Mouse (Mus musculus): ENCODE measurements at regions not wholly inside any gene's neighbourhood (a gene's known extent, or its start where the extent isn't known, plus 50 kb on each side); places are given as distances from the start of the nearest gene placed in this dataset.

GRCm38 (mm10) chr13:84345791-84346511, 123.9 kb downstream of the Tmem161b start:
- ATAC-seq (replicated peaks; ENCODE audit: insufficient number of reproducible peaks, low FRiP score, low TSS enrichment, poor library complexity, severe bottlenecking): no peak

DNA sequence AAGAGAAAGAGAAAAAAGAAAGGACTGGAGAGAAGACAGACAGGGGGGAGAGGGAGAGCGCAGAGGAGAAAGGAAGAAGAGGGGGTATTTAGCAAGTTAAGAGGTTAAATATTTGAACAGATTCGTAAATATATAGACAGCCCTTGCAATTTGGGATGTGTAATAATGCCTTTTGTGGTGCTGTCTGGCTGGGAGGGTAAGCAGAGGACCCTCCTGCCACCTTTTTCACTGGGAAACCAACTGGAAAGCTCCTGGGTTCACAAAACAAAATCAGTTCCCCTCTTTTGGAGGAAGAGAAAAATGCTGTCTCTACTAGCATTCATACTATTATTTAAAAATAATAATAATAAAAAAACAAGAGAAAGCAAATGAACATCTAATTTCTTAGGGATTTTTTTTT, 124.5 kb downstream of the Tmem161b start:
- no peak for ATAC-seq (replicated peaks; ENCODE audit: insufficient number of reproducible peaks, low FRiP score, low TSS enrichment, poor library complexity, severe bottlenecking)

- ATAC-seq (replicated peaks; ENCODE audit: insufficient number of reproducible peaks, low FRiP score, low TSS enrichment, poor library complexity, severe bottlenecking): no peak
These were observed 125.3 kb downstream of the Tmem161b start for GRCm38 (mm10) chr13:84347181-84347913.

GRCm38 (mm10) chr13:84347914-84348700, 126.0 kb downstream of the Tmem161b start:
- peak; percentile 60 for ATAC-seq (replicated peaks; ENCODE audit: insufficient number of reproducible peaks, low FRiP score, low TSS enrichment, poor library complexity, severe bottlenecking)

- ATAC-seq (replicated peaks; ENCODE audit: insufficient number of reproducible peaks, low FRiP score, low TSS enrichment, poor library complexity, severe bottlenecking): no peak
These were observed 126.5 kb downstream of the Tmem161b start for GRCm38 (mm10) chr13:84348701-84348975.

GRCm38 (mm10) chr13:84349001-84349720, 127.1 kb downstream of the Tmem161b start:
- no peak for ATAC-seq (replicated peaks; ENCODE audit: insufficient number of reproducible peaks, low FRiP score, low TSS enrichment, poor library complexity, severe bottlenecking)

DNA sequence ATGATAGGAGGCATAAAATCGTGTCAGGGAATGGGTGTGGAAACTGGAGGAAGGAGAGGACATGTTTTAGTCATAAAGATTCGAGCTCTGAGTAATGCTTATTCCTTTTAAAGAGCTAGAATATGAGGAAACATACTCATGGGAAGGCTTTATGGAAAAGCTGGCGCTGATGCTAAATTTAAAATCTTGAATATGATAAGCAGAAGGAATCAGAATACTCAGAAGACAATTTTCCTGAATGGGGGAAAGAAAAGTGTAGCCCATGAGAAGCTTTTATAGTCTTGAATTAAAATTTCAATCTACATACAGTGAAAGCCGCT, 127.6 kb downstream of the Tmem161b start:
- ATAC-seq (replicated peaks; ENCODE audit: insufficient number of reproducible peaks, low FRiP score, low TSS enrichment, poor library complexity, severe bottlenecking): no peak

GRCm38 (mm10) chr13:84350791-84351190, 128.7 kb downstream of the Tmem161b start:
- ATAC-seq (replicated peaks; ENCODE audit: insufficient number of reproducible peaks, low FRiP score, low TSS enrichment, poor library complexity, severe bottlenecking): no peak

DNA sequence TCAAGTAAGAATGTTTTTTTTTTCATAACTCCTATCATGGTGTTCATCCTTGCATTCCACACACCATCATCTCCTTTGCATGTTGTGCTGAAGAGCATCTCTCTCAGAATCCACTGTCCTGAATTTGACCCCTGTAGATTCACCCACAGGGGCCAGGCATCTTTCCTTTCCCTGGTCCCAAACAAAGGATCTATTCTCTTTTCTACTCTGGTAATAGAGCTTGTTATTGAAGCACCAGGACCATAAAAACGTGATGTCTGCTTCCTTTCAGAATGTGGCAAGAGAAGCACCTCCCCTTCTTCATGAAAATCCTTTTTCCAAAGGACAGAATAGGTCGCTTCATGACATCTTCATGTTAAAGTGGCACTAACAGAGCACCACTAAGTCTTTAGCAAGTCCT, 134.4 kb downstream of the Tmem161b start:
- ATAC-seq (replicated peaks; ENCODE audit: insufficient number of reproducible peaks, low FRiP score, low TSS enrichment, poor library complexity, severe bottlenecking): no peak

- ATAC-seq (replicated peaks; ENCODE audit: insufficient number of reproducible peaks, low FRiP score, low TSS enrichment, poor library complexity, severe bottlenecking): no peak
These were observed 138.4 kb downstream of the Tmem161b start for GRCm38 (mm10) chr13:84360536-84360935.

GRCm38 (mm10) chr13:84364069-84364468, 142.0 kb downstream of the Tmem161b start:
- no peak for ATAC-seq (replicated peaks; ENCODE audit: insufficient number of reproducible peaks, low FRiP score, low TSS enrichment, poor library complexity, severe bottlenecking)

GRCm38 (mm10) chr13:84365503-84365902, 143.4 kb downstream of the Tmem161b start:
- no peak for ATAC-seq (replicated peaks; ENCODE audit: insufficient number of reproducible peaks, low FRiP score, low TSS enrichment, poor library complexity, severe bottlenecking)

DNA sequence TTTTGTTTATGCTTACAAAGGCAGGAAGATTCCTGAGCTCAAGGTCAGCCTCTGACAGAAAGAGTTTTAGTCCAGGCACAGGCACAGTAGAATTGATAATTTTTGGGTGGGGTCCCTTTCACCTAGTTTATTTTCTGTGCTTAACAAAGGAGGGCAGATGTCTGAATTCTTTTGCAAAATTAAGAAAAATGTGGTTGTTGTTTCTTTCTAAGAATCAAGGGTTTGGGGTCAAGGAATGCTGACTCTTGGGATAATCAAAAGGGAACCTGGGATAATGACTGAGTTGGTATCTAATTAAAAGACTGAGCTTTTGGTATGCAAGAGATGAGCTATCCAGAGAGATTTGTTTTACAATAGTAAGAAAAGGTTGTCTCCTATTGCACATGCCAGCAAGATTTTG, 143.9 kb downstream of the Tmem161b start:
- no peak for ATAC-seq (replicated peaks; ENCODE audit: insufficient number of reproducible peaks, low FRiP score, low TSS enrichment, poor library complexity, severe bottlenecking)

GRCm38 (mm10) chr13:84366839-84367238, 144.7 kb downstream of the Tmem161b start:
- no peak for ATAC-seq (replicated peaks; ENCODE audit: insufficient number of reproducible peaks, low FRiP score, low TSS enrichment, poor library complexity, severe bottlenecking)

DNA sequence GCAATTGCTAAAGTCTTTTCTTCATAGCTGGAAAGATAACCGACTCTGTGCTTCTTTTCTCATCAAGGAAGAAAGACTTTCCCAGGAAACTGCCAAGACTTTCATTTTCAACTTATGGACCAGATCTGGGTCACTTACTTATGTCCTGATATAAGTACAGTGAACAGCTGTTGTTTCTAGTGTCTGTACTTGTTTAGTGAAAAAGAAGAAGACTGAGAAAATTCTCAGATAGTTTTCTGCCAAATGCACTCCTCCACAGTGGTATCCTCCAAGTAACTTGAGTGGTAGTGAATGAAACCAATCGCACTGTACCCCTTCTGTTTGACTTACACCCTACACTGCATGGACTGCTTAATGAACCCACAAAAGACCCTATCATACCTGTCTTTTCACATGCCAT, 146.1 kb downstream of the Tmem161b start:
- ATAC-seq (replicated peaks; ENCODE audit: insufficient number of reproducible peaks, low FRiP score, low TSS enrichment, poor library complexity, severe bottlenecking): no peak

GRCm38 (mm10) chr13:84374711-84375257, 152.7 kb downstream of the Tmem161b start:
- no peak for ATAC-seq (replicated peaks; ENCODE audit: insufficient number of reproducible peaks, low FRiP score, low TSS enrichment, poor library complexity, severe bottlenecking)

DNA sequence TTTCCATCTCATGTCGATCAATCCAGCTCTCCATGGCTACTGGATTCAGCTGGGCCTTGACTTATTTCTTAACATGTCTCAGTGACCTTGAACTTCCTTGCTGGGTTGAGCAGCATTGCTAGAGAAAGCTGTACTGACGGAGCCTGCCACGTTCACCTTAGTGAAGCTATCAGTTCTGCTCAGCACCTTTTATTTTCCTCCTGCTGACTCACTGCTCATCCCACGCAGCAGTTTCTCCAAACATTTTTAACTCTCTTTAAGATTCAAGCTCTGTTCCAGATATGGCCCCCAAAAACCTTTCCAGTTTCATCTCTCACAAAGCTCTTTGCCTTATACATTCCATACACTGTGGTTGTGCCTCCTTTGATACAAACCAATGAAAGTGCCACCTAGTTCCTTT, 153.8 kb downstream of the Tmem161b start:
- ATAC-seq (replicated peaks; ENCODE audit: insufficient number of reproducible peaks, low FRiP score, low TSS enrichment, poor library complexity, severe bottlenecking): no peak

DNA sequence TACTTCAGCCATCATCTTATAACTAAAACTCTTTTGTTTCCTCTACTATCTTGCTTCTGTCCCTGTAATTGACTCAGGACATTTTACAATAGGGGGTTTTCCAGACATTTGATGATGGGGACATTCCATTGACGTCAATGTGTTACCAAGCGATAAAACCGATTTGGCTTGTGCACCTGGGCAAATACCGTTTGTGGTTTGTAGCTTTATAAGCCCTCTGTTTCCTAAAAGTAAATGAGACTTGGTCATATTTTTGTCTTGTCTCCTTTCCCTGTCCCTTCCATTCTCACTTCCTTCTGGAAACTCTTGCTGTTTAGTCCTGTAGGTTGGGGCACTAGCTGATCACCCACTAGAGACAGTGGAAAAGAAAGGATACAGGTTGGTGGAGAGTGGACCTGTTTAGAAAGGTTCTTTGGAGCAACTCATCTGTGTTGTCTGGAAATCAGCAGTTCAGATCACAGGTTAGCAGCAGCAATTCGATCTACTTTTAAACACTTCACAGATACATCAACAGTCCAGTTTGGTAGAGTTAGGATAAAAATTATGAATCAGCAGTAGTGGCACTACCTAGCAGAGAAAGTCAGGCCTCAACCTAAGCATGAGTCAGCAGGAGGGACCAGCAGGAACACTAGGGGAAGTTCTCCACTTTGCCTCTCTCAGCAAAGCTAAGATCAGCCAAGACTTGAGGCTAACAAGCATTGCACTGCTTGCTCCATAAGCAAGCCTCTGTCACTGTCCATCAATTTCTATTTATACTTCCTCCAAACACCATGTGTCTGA, 156.6 kb downstream of the Tmem161b start:
- no peak for ATAC-seq (replicated peaks; ENCODE audit: insufficient number of reproducible peaks, low FRiP score, low TSS enrichment, poor library complexity, severe bottlenecking)

Data from monocyte, adult 5-6 weeks (primary cell).